Mouse (Mus musculus) layer of hippocampus, postnatal 14 days (tissue): ENCODE results near the gene Chst2. TPM values are rescaled to one million over a fixed set of nuclear protein-coding genes. Genes with fewer than 3 reads are reported as not detected.

Experiments used
- DNase-seq, 2 experiments: peaks; one replicate each; pipeline ENCODE4 v3.0.0; 2021 to 2022; ENCODE audit warnings: low spot score in 2 of 2, mixed read lengths in 1 of 2
- total RNA-seq, 2 experiments: library from RNA; stranded (reverse); gene quantifications; 2 replicates each; pipeline ENCODE4 v1.2.3; 2021

The Chst2 gene
- total RNA-seq, 2 experiments from 2014 or later = 157 to 163 TPM

DNA sequence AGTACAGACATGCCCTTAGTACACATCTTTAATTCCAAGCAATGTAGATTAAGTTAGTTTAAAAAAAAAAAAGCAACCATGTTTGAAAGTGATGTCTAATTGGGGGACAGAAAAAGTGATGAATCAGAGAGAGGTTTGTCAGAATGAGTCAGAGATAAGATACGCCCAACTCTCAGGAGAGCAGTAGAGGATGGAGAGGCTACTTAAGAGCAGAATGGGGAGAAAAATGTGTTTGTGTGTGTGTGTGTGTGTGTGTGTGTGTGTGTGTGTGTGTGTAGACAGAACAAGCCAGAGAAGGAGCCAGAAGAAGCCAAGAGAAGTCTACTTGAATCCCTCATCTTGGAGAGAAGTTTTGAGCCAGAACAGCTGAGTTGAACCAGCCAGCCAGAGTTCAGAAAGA is 32.8 kb downstream of the Chst2 start:
- no peak for DNase-seq

DNA sequence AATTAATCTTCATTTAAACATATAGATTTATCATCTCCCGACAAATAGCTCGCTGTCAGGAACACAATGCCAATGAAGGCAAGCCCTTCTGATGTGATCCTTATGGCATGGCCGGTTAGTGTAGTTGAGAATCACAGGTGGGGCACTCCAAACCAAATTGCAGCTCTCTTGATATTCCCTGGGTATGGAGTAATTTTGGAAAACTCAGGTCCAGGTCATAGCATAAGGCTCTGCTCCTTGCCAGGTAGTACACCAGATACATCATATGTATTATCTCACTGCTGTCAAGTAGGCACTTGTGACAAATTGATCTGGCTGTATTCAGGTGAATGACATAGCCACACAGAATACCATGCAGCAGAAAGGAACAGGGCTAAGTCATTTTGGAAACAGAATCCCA is 40.6 kb downstream of the Chst2 start:
- DNase-seq = no peak

DNA sequence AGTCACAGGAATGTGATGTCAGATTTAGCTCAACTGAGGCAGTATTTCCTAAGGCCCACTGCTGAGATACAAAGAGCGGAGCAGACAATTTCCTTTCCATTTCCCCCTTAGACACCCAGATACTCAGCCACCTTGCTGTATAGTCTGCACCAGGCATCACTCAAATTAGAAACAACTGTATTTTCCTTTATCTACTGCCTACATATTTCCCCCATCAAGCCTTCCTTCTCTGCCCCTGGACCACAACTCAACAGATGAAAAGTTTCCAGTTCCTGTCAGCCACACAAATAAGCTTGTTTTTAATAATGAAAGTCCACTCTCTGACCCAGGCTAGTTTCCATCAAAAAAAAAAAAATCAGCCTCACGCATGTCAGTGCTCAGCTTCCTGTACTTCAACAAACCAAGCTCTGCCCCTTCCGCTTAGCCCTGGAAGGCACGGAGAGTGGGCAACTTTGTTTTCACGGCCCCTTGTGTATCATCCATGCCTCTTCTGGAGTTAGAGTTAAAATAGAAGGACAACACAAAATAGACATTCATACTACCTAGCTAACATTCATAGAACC is 52.6 kb downstream of the Chst2 start:
- no peak for DNase-seq

DNA sequence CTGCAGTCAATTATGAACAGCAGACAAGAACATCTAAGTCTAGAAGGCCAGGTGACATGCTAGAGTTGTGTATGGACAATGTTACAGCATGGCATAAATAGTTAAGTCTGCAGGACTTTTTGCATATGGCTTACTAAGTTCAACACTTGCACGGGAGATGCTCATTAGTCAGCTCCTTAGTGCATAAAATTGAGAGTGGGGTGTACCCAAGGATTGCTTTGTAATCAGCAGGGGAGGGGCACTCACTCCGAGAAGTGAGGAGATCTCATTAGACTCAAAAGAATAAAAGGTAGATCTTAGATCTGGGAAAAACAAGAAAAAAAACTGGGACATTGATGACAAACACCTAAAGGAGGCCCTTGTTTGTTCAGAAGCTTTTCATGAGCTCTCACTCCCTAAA is 54.6 kb downstream of the Chst2 start:
- DNase-seq = no peak

DNA sequence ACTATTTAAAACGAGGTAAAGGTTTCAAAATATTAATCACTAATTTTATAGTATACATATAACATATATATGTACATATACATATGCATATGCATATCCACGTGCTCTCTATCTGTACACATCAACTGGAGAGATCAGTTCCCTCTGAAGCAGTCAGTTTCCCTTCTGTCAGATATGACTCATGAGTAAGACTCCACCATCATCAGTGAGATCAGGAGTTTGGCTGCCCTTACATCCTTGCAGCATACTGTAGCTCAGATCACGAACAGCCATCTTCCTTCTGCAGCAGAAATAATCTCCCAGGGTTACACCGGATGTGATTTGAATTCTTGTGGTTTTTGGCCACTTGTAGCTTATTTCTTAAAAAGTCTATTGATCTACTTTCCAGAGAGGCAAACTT is 56.0 kb downstream of the Chst2 start:
- no peak for DNase-seq

Other genes with a start within 250 kb of the Chst2 start
- gene U2surp, start 105.3 kb upstream of the Chst2 start, total RNA-seq = 10 to 100 TPM; 62.6 to 69.0 TPM
- gene Paqr9, start 152.9 kb upstream of the Chst2 start, total RNA-seq = 10 to 100 TPM; 48.2 to 48.6 TPM
- gene Pcolce2, start 230.9 kb upstream of the Chst2 start, total RNA-seq = 1 to 10 TPM; 4.2 to 4.9 TPM